Mouse (Mus musculus) lung, adult 2 months (tissue): Measurements from ENCODE around the gene Ptov1.

Experiments
- CTCF ChIP-seq: fragments of 200-500 bp; IDR thresholded peaks from 2 replicates; pipeline ENCODE4 v1.5.1; 2011; ENCODE audit warnings: mild to moderate bottlenecking, low read length, control low read depth; ENCODE audit not compliant: insufficient read depth
- POLR2A ChIP-seq: fragments of 200-500 bp; IDR thresholded peaks from 2 replicates; pipeline ENCODE4 v1.6.1; 2011; ENCODE audit warnings: low read depth, mild to moderate bottlenecking, control low read depth, low read length, borderline replicate concordance; ENCODE audit errors: extremely low read depth

DNA sequence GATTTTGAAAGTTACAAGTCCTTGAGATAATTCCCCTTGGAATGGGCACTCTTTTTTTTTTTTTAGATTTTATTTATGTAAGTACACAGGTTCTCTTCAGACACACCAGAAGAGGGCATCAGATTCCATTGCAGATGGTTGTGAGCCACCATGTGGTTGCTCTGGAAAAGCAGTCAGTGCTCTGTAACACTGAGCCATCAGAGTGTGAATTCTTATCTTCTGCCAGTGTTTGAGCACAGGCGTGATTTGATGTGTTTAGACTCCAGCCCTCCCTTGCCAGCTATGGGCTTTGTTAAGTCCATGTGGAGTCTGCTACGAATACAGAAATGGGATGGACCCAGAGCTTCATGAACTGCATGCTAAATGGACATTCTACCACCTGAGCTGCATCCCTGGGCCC lies 51.4 kb downstream of the Ptov1 start:
- TF ChIP-seq CTCF (no peak), POLR2A (no peak)
